Mouse (Mus musculus) heart, embryonic 11.5 days (tissue): Measurements from ENCODE around the gene Enox1. TPM values are rescaled to one million over a fixed set of nuclear protein-coding genes. Genes with fewer than 3 reads are reported as not detected.

Source experiments
- ATAC-seq: fragments of 200-750 bp; cut with Nextera tagmentation; replicated peaks from 2 replicates; pipeline ENCODE4 v1.8.0; 2017; ENCODE audit warnings: moderate library complexity; ENCODE audit not compliant: insufficient number of reproducible peaks, low FRiP score, low TSS enrichment
- H3K27ac ChIP-seq: fragments of 300-500 bp; sonication (generic); 2 replicates; pipeline ENCODE4 v1.5.1; 2014; ENCODE audit warnings: mild to moderate bottlenecking, low read depth, low read length
- H3K27me3 ChIP-seq: fragments of 300-500 bp; sonication (generic); 2 replicates; pipeline ENCODE4 v1.6.1; 2014; ENCODE audit warnings: mild to moderate bottlenecking, low read length, mixed read lengths; ENCODE audit not compliant: control insufficient read depth, insufficient read depth
- H3K36me3 ChIP-seq: fragments of 300-500 bp; sonication (generic); 2 replicates; pipeline ENCODE4 v1.6.1; 2014; ENCODE audit warnings: mild to moderate bottlenecking, low read length, moderate library complexity, mixed read lengths; ENCODE audit not compliant: control insufficient read depth, insufficient read depth
- H3K4me1 ChIP-seq: fragments of 300-500 bp; sonication (generic); 2 replicates; pipeline ENCODE4 v1.6.1; 2014; ENCODE audit warnings: low read length; ENCODE audit not compliant: control insufficient read depth, insufficient read depth
- H3K4me2 ChIP-seq: fragments of 300-500 bp; sonication (generic); 2 replicates; pipeline ENCODE4 v1.6.1; 2014; ENCODE audit warnings: mild to moderate bottlenecking, moderate library complexity
- H3K4me3 ChIP-seq: fragments of 300-500 bp; sonication (generic); 2 replicates; pipeline ENCODE4 v1.5.1; 2014; ENCODE audit warnings: low read depth, low read length
- H3K9ac ChIP-seq: fragments of 300-500 bp; sonication (generic); 2 replicates; pipeline ENCODE4 v1.6.1; 2014; ENCODE audit warnings: mild to moderate bottlenecking, low read depth, low read length, moderate library complexity
- H3K9me3 ChIP-seq: fragments of 300-500 bp; sonication (generic); replicated peaks from 2 replicates; pipeline ENCODE4 v1.6.1; 2016; ENCODE audit warnings: low read length; ENCODE audit not compliant: control insufficient read depth
- WGBS: fragments of 180-500 bp; shearing (Covaris S2); extraction: QIAGEN DNeasy Blood & Tissue Kit; methylation state at CpG from one replicate; pipeline ENCODE4 v1.1.7; 2014; ENCODE audit not compliant: insufficient replicate concordance; 5-methylcytosine and 5-hydroxymethylcytosine counted together
- polyA plus RNA-seq: library from polyadenylated mRNA; unstranded; fragments of >200 nt; fragmentation: Nextera tagmentation; extraction: Ambion mirVana; gene quantifications from 2 replicates; pipeline ENCODE4 v1.2.1, GENCODE M21; 2014

The Enox1 gene
- polyA plus RNA-seq, 1 experiment from 2014 or later: 2.3 TPM

DNA sequence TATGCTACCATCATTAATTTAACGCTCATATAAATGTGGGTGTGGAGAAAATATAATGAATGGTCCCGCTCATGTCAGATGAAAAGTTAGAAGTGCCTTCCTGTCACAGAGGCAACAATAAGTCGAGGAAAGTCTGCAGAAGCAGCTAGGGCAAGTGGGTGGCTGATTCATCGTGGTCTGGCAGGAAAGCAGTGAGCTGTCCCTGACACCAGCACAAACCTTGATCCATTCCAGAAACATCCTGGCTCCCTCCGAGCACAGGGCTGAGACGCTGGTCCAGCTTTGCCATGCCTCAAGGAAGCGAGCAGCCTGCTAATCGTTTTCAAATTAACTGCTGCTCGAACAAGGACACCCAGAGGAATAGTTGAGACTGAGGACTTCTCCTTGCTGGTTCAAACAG is 219.1 kb downstream of the Enox1 start:
- no peak overlapping the region for H3K27ac ChIP-seq
- no peaks in the 10 kb centered on the region for H3K36me3 ChIP-seq
- H3K4me3 ChIP-seq: no peak overlapping the region
- H3K9me3 ChIP-seq: no peaks in the 10 kb centered on the region
- ATAC-seq: no peak
- H3K9ac ChIP-seq: no peak overlapping the region
- 0 out of 2 replicates have a peak, but pooled peaks cover 2% of the 10 kb centered on the region for H3K4me1 ChIP-seq
- 28% methylated on average over 9 of the region's 9 CpGs for WGBS
- no peak overlapping the region for H3K4me2 ChIP-seq
- H3K27me3 ChIP-seq: no peaks in the 10 kb centered on the region

GRCm38 (mm10) chr14:77376731-77377130 is 220.2 kb downstream of the Enox1 start:
- no peak overlapping the region for H3K9ac ChIP-seq
- ATAC-seq: no peak
- 62% methylated on average over 7 of the region's 7 CpGs for WGBS
- no peak overlapping the region for H3K27ac ChIP-seq
- no peaks in the 10 kb centered on the region for H3K27me3 ChIP-seq
- no peaks in the 10 kb centered on the region for H3K9me3 ChIP-seq
- no peak overlapping the region for H3K4me2 ChIP-seq
- H3K36me3 ChIP-seq: no peaks in the 10 kb centered on the region
- H3K4me1 ChIP-seq: 0 out of 2 replicates have a peak, but pooled peaks cover 4% of the 10 kb centered on the region
- no peak overlapping the region for H3K4me3 ChIP-seq

DNA sequence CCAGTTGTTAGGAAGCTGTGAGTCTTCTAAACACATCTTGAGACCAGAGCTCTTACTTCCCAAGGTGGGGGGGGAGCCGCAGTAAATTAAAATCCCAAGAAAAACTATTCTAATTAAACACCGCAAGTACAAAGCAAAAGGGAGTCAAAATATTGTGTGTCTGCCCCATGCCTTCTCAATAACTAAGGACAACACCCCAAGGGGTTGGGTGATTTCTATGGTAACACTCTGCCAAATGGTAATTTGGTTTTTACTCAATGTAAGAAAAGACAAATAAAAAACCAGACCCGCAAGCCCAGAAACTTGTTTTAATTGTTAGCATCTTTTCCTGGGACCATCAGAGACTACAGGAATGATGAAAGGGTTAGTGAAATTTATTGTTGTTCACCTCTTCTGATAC is 220.9 kb downstream of the Enox1 start:
- WGBS: 87% methylated on average over 3 of the region's 3 CpGs

DNA sequence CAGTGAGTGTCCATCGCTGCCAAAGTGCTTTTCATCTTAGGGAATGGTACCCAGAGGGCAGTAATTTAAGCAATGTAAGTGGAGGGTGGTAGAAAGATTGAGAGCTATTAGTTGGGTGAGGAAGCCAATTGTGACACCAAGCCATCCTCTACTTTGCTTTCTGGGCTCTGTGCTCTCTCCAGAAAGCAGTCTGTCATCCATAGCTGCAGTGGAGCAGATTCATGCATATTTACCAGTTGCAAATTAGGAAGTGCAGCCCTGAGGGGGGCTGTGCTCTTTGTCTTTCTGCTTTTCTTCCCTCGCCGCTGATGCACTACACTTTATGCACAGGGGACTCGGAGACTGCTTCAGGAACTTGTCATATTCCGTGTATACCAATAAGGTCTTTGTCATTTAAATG is 221.3 kb downstream of the Enox1 start:
- Histone ChIP-seq H3K27ac (no peak overlapping the region), H3K4me2 (no peak overlapping the region), H3K4me3 (no peak overlapping the region), H3K27me3 (no peaks in the 10 kb centered on the region), H3K9me3 (no peaks in the 10 kb centered on the region), H3K9ac (no peak overlapping the region), H3K36me3 (no peaks in the 10 kb centered on the region), H3K4me1 (0 out of 2 replicates have a peak, but pooled peaks cover 5% of the 10 kb centered on the region)
- no peak for ATAC-seq
- 75% methylated on average over 5 of the region's 5 CpGs for WGBS

More for the DNA sequence above, 220.9 kb downstream of the Enox1 start:
- no peak overlapping the region for H3K4me3 ChIP-seq
- no peak overlapping the region for H3K27ac ChIP-seq
- no peak overlapping the region for H3K4me2 ChIP-seq
- 0 out of 2 replicates have a peak, but pooled peaks cover 5% of the 10 kb centered on the region for H3K4me1 ChIP-seq
- H3K9ac ChIP-seq: no peak overlapping the region
- H3K9me3 ChIP-seq: no peaks in the 10 kb centered on the region
- no peak for ATAC-seq
- H3K27me3 ChIP-seq: no peaks in the 10 kb centered on the region
- H3K36me3 ChIP-seq: no peaks in the 10 kb centered on the region

- Histone ChIP-seq H3K4me3 (no peak overlapping the region), H3K9me3 (no peaks in the 10 kb centered on the region), H3K27me3 (no peaks in the 10 kb centered on the region), H3K36me3 (no peaks in the 10 kb centered on the region), H3K9ac (no peak overlapping the region), H3K27ac (no peak overlapping the region), H3K4me2 (no peak overlapping the region), H3K4me1 (0 out of 2 replicates have a peak, but pooled peaks cover 3% of the 10 kb centered on the region)
- no peak for ATAC-seq
- WGBS: 51% methylated on average over 2 of the region's 2 CpGs
Measured at GRCm38 (mm10) chr14:77381532-77381931, 225.0 kb downstream of the Enox1 start.

DNA sequence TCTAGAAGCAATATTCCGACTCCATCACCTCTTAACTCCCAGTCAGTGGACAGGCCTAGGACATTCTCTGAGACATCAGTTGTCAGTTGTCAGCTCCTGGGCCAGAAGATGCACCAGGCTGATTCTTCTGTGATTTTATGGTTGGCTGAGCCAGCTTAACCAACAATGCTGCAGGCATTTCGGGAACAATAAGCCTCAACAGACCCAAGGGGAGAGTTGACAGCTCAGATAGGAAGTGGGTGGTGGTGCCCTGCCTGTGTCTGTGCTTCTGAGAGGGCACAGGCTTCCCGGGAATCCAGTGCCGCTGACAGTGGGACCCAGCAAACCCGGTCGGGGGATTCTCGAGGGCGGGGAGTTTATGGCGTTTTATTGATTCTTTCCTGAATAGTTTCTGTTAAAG is 229.1 kb downstream of the Enox1 start:
- Histone ChIP-seq H3K27me3 (no peaks in the 10 kb centered on the region), H3K4me3 (no peak overlapping the region), H3K36me3 (no peaks in the 10 kb centered on the region), H3K9ac (no peak overlapping the region), H3K4me2 (no peak overlapping the region), H3K4me1 (0 out of 2 replicates have a peak, but pooled peaks cover 3% of the 10 kb centered on the region), H3K9me3 (no peaks in the 10 kb centered on the region), H3K27ac (no peak overlapping the region)
- ATAC-seq: no peak
- WGBS: 71% methylated on average over 9 of the region's 9 CpGs

DNA sequence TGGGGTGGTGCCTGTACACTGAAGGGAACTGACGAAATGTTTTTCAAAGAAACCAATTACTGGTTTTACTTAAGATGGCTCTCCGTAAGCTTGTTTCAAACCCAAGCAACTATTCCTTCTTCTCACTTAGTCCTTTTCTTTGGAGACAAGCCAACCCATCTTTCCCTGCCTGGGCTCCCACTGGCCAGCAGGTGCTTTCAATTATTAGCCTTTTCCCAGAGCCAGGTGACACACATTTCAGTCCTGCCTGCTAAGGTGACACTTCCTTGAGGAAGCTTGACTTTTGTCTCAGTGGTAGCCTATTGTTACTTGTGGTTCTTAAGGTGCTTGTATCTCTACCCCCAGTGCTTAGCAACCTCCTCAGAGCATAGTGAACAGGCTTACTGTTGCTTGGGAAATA is 231.3 kb downstream of the Enox1 start:
- no peak for ATAC-seq
- Histone ChIP-seq H3K36me3 (no peaks in the 10 kb centered on the region), H3K27me3 (no peaks in the 10 kb centered on the region), H3K4me3 (no peak overlapping the region), H3K9me3 (no peaks in the 10 kb centered on the region), H3K9ac (no peak overlapping the region), H3K27ac (no peak overlapping the region), H3K4me2 (no peak overlapping the region), H3K4me1 (no peaks in the 10 kb centered on the region)
- 83% methylated on average over 2 of the region's 2 CpGs for WGBS

GRCm38 (mm10) chr14:77389276-77389675 is 232.7 kb downstream of the Enox1 start:
- H3K36me3 ChIP-seq: no peaks in the 10 kb centered on the region
- ATAC-seq: no peak
- H3K27ac ChIP-seq: no peak overlapping the region
- no peaks in the 10 kb centered on the region for H3K27me3 ChIP-seq
- no peak overlapping the region for H3K4me3 ChIP-seq
- no peak overlapping the region for H3K4me2 ChIP-seq
- WGBS: 81% methylated on average over 5 of the region's 5 CpGs
- no peaks in the 10 kb centered on the region for H3K4me1 ChIP-seq
- no peaks in the 10 kb centered on the region for H3K9me3 ChIP-seq
- no peak overlapping the region for H3K9ac ChIP-seq

DNA sequence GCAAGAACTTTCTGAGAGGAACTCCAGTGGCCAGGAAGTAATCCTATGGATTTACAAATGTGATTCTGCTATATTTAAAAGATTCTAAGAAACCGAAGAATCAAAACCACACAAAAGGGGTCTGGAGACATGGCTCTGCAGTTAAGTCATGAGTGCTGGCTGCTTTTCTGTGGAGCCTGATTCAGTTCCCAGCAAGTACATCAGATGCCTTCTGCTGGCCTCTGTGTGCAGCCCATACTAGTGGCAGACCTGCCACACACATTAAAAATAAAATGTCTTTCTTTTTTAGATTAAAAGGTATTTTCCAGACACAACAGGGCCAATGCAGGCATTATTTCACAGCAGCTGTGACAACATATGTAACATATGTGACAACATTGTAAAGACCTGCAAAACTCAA is 235.9 kb downstream of the Enox1 start:
- no peaks in the 10 kb centered on the region for H3K27me3 ChIP-seq
- H3K9ac ChIP-seq: no peak overlapping the region
- no peaks in the 10 kb centered on the region for H3K36me3 ChIP-seq
- no peak for ATAC-seq
- H3K9me3 ChIP-seq: no peaks in the 10 kb centered on the region
- no peaks in the 10 kb centered on the region for H3K4me1 ChIP-seq
- no peak overlapping the region for H3K27ac ChIP-seq
- H3K4me2 ChIP-seq: no peak overlapping the region
- no peak overlapping the region for H3K4me3 ChIP-seq
- 73% methylated on average over 1 of the region's 1 CpGs for WGBS
